Mouse (Mus musculus): ENCODE data around the gene Pakap. TPM values are rescaled to one million over a fixed set of nuclear protein-coding genes. Genes with fewer than 3 reads are reported as not detected.

Gene Pakap
- total and polyA plus RNA-seq, 3 experiments = not detected

- DNase-seq (ENCODE audit: low spot score) = no peak
- H3K9me3 ChIP-seq (replicated peaks) = peaks cover 45% of the 10 kb centered on the region
- H3K4me3 ChIP-seq (ENCODE audit: low read depth, low read length) = no peak overlapping the region
- no peaks in the 10 kb centered on the region for H3K4me1 ChIP-seq (ENCODE audit: insufficient read depth, low read depth, low read length)
- no peak for ATAC-seq (ENCODE audit: extremely low read depth, insufficient number of reproducible peaks, low FRiP score, poor library complexity, severe bottlenecking)
- H3K27me3 ChIP-seq (ENCODE audit: insufficient read depth, low read length) = no peaks in the 10 kb centered on the region
- TF ChIP-seq GATA2 (IDR thresholded peaks at IDR 0.05; ENCODE audit: borderline replicate concordance, low read depth, low read length) = no peak
- no peak for TF ChIP-seq CTCF (IDR thresholded peaks at IDR 0.05; ENCODE audit: low read depth, low read length)
- no peak for TF ChIP-seq GATA1 (IDR thresholded peaks at IDR 0.05; ENCODE audit: borderline replicate concordance, low read length)
- no peak for TF ChIP-seq TAL1 (conservative IDR thresholded peaks at IDR 0.05; ENCODE audit: low read depth, low read length)
- no peak for TF ChIP-seq POLR2AphosphoS5 (IDR thresholded peaks at IDR 0.05; ENCODE audit: insufficient replicate concordance, low read depth, low read length)
- H3K36me3 ChIP-seq (replicated peaks) = no peaks in the 10 kb centered on the region
Observed at GRCm38 (mm10) chr4:57720869-57721361, 152.9 kb downstream of the Pakap start.

- Histone ChIP-seq H3K4me3 (ENCODE audit: low read depth, low read length) (no peak overlapping the region), H3K9me3 (replicated peaks) (peaks cover 56% of the 10 kb centered on the region), H3K27me3 (ENCODE audit: insufficient read depth, low read length) (no peaks in the 10 kb centered on the region), H3K4me1 (ENCODE audit: insufficient read depth, low read depth, low read length) (no peaks in the 10 kb centered on the region), H3K36me3 (replicated peaks) (no peaks in the 10 kb centered on the region)
- DNase-seq (ENCODE audit: low spot score) (no peak), ATAC-seq (ENCODE audit: extremely low read depth, insufficient number of reproducible peaks, low FRiP score, poor library complexity, severe bottlenecking) (no peak)
- TF ChIP-seq TAL1 (conservative IDR thresholded peaks at IDR 0.05; ENCODE audit: low read depth, low read length) (no peak), POLR2AphosphoS5 (IDR thresholded peaks at IDR 0.05; ENCODE audit: insufficient replicate concordance, low read depth, low read length) (no peak), GATA1 (IDR thresholded peaks at IDR 0.05; ENCODE audit: borderline replicate concordance, low read length) (no peak), CTCF (IDR thresholded peaks at IDR 0.05; ENCODE audit: low read depth, low read length) (no peak), GATA2 (IDR thresholded peaks at IDR 0.05; ENCODE audit: borderline replicate concordance, low read depth, low read length) (no peak)
Observed at GRCm38 (mm10) chr4:57722296-57722695, 154.3 kb downstream of the Pakap start.

- DNase-seq (ENCODE audit: low spot score) = no peak
- Histone ChIP-seq H3K4me1 (ENCODE audit: insufficient read depth, low read depth, low read length) (no peaks in the 10 kb centered on the region), H3K9me3 (replicated peaks) (peaks cover 61% of the 10 kb centered on the region), H3K36me3 (replicated peaks) (no peaks in the 10 kb centered on the region), H3K4me3 (ENCODE audit: low read depth, low read length) (no peak overlapping the region), H3K27me3 (ENCODE audit: insufficient read depth, low read length) (no peaks in the 10 kb centered on the region)
- no peak for TF ChIP-seq GATA1 (IDR thresholded peaks at IDR 0.05; ENCODE audit: borderline replicate concordance, low read length)
- TF ChIP-seq CTCF (IDR thresholded peaks at IDR 0.05; ENCODE audit: low read depth, low read length) = no peak
- no peak for TF ChIP-seq GATA2 (IDR thresholded peaks at IDR 0.05; ENCODE audit: borderline replicate concordance, low read depth, low read length)
- no peak for TF ChIP-seq TAL1 (conservative IDR thresholded peaks at IDR 0.05; ENCODE audit: low read depth, low read length)
- TF ChIP-seq POLR2AphosphoS5 (IDR thresholded peaks at IDR 0.05; ENCODE audit: insufficient replicate concordance, low read depth, low read length) = no peak
- no peak for ATAC-seq (ENCODE audit: extremely low read depth, insufficient number of reproducible peaks, low FRiP score, poor library complexity, severe bottlenecking)
Observed at GRCm38 (mm10) chr4:57723659-57724058, 155.7 kb downstream of the Pakap start.

DNA sequence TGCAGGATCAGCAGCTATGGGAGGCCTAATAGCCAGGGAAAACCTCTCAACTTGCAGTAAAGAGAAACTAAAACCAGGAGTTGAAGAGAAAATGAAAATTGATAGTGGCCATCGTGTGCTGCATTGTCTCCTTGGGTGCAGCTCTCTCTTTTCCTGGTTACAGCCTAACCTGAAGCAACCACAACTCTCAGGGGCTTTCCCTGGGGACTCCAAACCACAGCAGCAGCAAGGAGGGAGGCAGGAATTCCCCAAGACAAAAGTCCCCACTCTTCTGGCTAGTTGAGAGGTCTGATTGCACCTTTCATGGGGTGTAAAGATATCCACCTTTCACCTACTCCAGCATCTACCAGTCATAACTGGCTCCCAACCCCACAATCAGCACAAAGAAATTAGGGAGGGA, 157.6 kb downstream of the Pakap start:
- Histone ChIP-seq H3K27me3 (ENCODE audit: insufficient read depth, low read length) (no peaks in the 10 kb centered on the region), H3K4me1 (ENCODE audit: insufficient read depth, low read depth, low read length) (no peaks in the 10 kb centered on the region), H3K9me3 (replicated peaks) (peaks cover 68% of the 10 kb centered on the region), H3K4me3 (ENCODE audit: low read depth, low read length) (no peak overlapping the region), H3K36me3 (replicated peaks) (no peaks in the 10 kb centered on the region)
- TF ChIP-seq POLR2AphosphoS5 (IDR thresholded peaks at IDR 0.05; ENCODE audit: insufficient replicate concordance, low read depth, low read length) = no peak
- no peak for TF ChIP-seq GATA2 (IDR thresholded peaks at IDR 0.05; ENCODE audit: borderline replicate concordance, low read depth, low read length)
- TF ChIP-seq GATA1 (IDR thresholded peaks at IDR 0.05; ENCODE audit: borderline replicate concordance, low read length) = no peak
- TF ChIP-seq TAL1 (conservative IDR thresholded peaks at IDR 0.05; ENCODE audit: low read depth, low read length) = no peak
- no peak for TF ChIP-seq CTCF (IDR thresholded peaks at IDR 0.05; ENCODE audit: low read depth, low read length)
- DNase-seq (ENCODE audit: low spot score) (no peak), ATAC-seq (ENCODE audit: extremely low read depth, insufficient number of reproducible peaks, low FRiP score, poor library complexity, severe bottlenecking) (no peak)

DNA sequence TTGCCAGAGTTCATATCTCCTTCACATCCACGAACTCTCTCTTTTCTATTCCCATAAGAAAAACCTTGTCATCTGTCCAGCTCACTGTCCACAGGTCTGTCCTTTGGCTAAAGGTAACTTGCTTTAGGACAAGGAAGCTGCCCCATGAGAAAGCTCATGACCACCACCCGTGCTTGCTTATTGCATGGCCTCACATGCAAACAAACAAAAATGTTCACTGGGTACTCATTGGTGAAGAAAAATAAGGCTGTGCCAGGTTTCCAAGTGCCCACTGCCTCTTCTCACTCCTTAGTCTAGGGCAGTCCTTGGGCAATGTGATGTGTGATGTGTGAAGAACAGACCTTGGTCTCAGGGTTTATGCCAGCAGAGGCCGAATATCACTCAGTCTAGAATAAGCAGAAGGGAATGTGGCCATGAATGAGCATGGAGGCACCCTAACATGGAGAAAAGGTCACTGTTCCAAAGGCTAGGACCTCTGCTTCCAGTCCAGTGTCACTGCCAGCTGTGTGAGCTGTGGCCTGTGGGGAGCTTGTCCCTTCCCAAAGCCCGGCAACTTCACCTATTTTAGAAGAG, 160.7 kb downstream of the Pakap start:
- Histone ChIP-seq H3K4me3 (ENCODE audit: low read depth, low read length) (no peak overlapping the region), H3K36me3 (replicated peaks) (no peaks in the 10 kb centered on the region), H3K4me1 (ENCODE audit: insufficient read depth, low read depth, low read length) (no peaks in the 10 kb centered on the region), H3K27me3 (ENCODE audit: insufficient read depth, low read length) (no peaks in the 10 kb centered on the region), H3K9me3 (replicated peaks) (peaks cover 77% of the 10 kb centered on the region)
- DNase-seq (ENCODE audit: low spot score) (no peak), ATAC-seq (ENCODE audit: extremely low read depth, insufficient number of reproducible peaks, low FRiP score, poor library complexity, severe bottlenecking) (no peak)
- TF ChIP-seq TAL1 (conservative IDR thresholded peaks at IDR 0.05; ENCODE audit: low read depth, low read length) (no peak), GATA1 (IDR thresholded peaks at IDR 0.05; ENCODE audit: borderline replicate concordance, low read length) (no peak), GATA2 (IDR thresholded peaks at IDR 0.05; ENCODE audit: borderline replicate concordance, low read depth, low read length) (no peak), POLR2AphosphoS5 (IDR thresholded peaks at IDR 0.05; ENCODE audit: insufficient replicate concordance, low read depth, low read length) (no peak), CTCF (IDR thresholded peaks at IDR 0.05; ENCODE audit: low read depth, low read length) (no peak)

- Histone ChIP-seq H3K4me1 (ENCODE audit: insufficient read depth, low read depth, low read length) (no peaks in the 10 kb centered on the region), H3K27me3 (ENCODE audit: insufficient read depth, low read length) (no peaks in the 10 kb centered on the region), H3K9me3 (replicated peaks) (peaks cover 77% of the 10 kb centered on the region), H3K4me3 (ENCODE audit: low read depth, low read length) (no peak overlapping the region), H3K36me3 (replicated peaks) (no peaks in the 10 kb centered on the region)
- ATAC-seq (ENCODE audit: extremely low read depth, insufficient number of reproducible peaks, low FRiP score, poor library complexity, severe bottlenecking) (no peak), DNase-seq (ENCODE audit: low spot score) (no peak)
- TF ChIP-seq POLR2AphosphoS5 (IDR thresholded peaks at IDR 0.05; ENCODE audit: insufficient replicate concordance, low read depth, low read length) (no peak), GATA1 (IDR thresholded peaks at IDR 0.05; ENCODE audit: borderline replicate concordance, low read length) (no peak), GATA2 (IDR thresholded peaks at IDR 0.05; ENCODE audit: borderline replicate concordance, low read depth, low read length) (no peak), TAL1 (conservative IDR thresholded peaks at IDR 0.05; ENCODE audit: low read depth, low read length) (no peak), CTCF (IDR thresholded peaks at IDR 0.05; ENCODE audit: low read depth, low read length) (no peak)
Observed at GRCm38 (mm10) chr4:57730047-57730446, 162.1 kb downstream of the Pakap start.

Measured in G1E (cell line).